Mouse (Mus musculus): Measurements from ENCODE around the gene Gm6760. TPM values are rescaled to one million over a fixed set of nuclear protein-coding genes. Genes with fewer than 3 reads are reported as not detected.

The Gm6760 gene
- polyA plus RNA-seq (2015; fragmentation: Nextera tagmentation; extraction: Ambion mirVana): not detected in 2 replicates

- H3K4me2 ChIP-seq (ENCODE audit: low read length): no peak within 1 kb of the TSS
- H3K4me3 ChIP-seq (replicated peaks; ENCODE audit: low read length): no peak within 1 kb of the TSS
- no peaks in the 10 kb centered on the region for H3K4me1 ChIP-seq (replicated peaks; ENCODE audit: control insufficient read depth, insufficient read depth, low read length)
- H3K9me3 ChIP-seq (ENCODE audit: control insufficient read depth, low read length): no peaks in the 10 kb centered on the region; the same call in 1 of the 2 replicates
- no peaks in the 10 kb centered on the region for H3K27me3 ChIP-seq (replicated peaks; ENCODE audit: control insufficient read depth, insufficient read depth, low read length)
- 80% methylated on average over 2 of the region's 2 CpGs for WGBS
- no peak within 1 kb of the TSS for H3K9ac ChIP-seq (replicated peaks; ENCODE audit: low read depth, low read length)
- no peaks in the 10 kb centered on the region for H3K36me3 ChIP-seq (ENCODE audit: control insufficient read depth, insufficient read depth)
- no peak within 1 kb of the TSS for H3K27ac ChIP-seq (ENCODE audit: low read length)
- no peak for ATAC-seq
Observed at GRCm38 (mm10) chrX:64152098-64152497, at the start of gene Gm6760. Gene Gm6760, minus strand, starts transcription at chrX:64152198.

DNA sequence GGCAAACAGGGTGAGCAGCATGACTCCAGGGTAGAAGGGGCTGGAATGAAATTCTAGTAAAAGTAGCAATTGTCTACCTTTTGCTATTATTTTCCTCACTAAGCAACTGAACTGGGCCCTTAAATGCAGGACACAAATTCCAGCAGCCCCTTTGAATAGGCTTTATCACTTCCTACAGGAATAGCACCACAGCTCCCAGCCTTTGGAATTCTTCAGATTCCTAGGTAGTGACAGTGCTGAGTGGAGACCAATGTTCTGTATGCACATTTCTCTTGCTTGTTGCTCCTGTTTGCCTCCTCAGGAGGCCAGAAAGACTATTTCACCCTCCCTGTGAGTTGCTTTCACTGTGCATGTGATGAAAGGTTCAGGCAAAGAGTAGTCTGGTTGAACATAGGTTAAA, 29.2 kb upstream of the Gm6760 start:
- no peak overlapping the region for H3K4me3 ChIP-seq (replicated peaks; ENCODE audit: low read length)
- no peaks in the 10 kb centered on the region for H3K9me3 ChIP-seq (ENCODE audit: control insufficient read depth, low read length)
- H3K4me2 ChIP-seq (ENCODE audit: low read length): no peak overlapping the region
- H3K36me3 ChIP-seq (ENCODE audit: control insufficient read depth, insufficient read depth): no peaks in the 10 kb centered on the region
- H3K9ac ChIP-seq (replicated peaks; ENCODE audit: low read depth, low read length): no peak overlapping the region
- H3K27ac ChIP-seq (ENCODE audit: low read length): no peak overlapping the region
- no peak for ATAC-seq
- no peaks in the 10 kb centered on the region for H3K4me1 ChIP-seq (replicated peaks; ENCODE audit: control insufficient read depth, insufficient read depth, low read length)
- no peaks in the 10 kb centered on the region for H3K27me3 ChIP-seq (replicated peaks; ENCODE audit: control insufficient read depth, insufficient read depth, low read length)

- no peaks in the 10 kb centered on the region for H3K9me3 ChIP-seq (ENCODE audit: control insufficient read depth, low read length)
- no peak for ATAC-seq
- 89% methylated on average over 11 of the region's 11 CpGs for WGBS
Observed at GRCm38 (mm10) chrX:64173248-64173647, 21.2 kb upstream of the Gm6760 start, which contains the start of gene 3830417A13Rik. Gene 3830417A13Rik, plus strand, starts transcription at chrX:64173548.

More at GRCm38 (mm10) chrX:64173248-64173647, 21.2 kb upstream of the Gm6760 start, which contains the start of gene 3830417A13Rik:
- Histone ChIP-seq H3K27ac (ENCODE audit: low read length) (no peak within 1 kb of the TSS), H3K4me1 (replicated peaks; ENCODE audit: control insufficient read depth, insufficient read depth, low read length) (no peaks in the 10 kb centered on the region), H3K27me3 (replicated peaks; ENCODE audit: control insufficient read depth, insufficient read depth, low read length) (no peaks in the 10 kb centered on the region), H3K4me3 (replicated peaks; ENCODE audit: low read length) (no peak within 1 kb of the TSS), H3K36me3 (ENCODE audit: control insufficient read depth, insufficient read depth) (no peaks in the 10 kb centered on the region), H3K4me2 (ENCODE audit: low read length) (no peak within 1 kb of the TSS), H3K9ac (replicated peaks; ENCODE audit: low read depth, low read length) (no peak within 1 kb of the TSS)

Other genes with a start within 250 kb of the Gm6760 start
- gene 3830417A13Rik, start 21.4 kb upstream of the Gm6760 start, polyA plus RNA-seq (2015; fragmentation: Nextera tagmentation; extraction: Ambion mirVana): not detected in 2 replicates
- 12.9 and 13.7 TPM in 2 replicates for gene Slitrk4, start 124.8 kb upstream of the Gm6760 start, polyA plus RNA-seq (2015; fragmentation: Nextera tagmentation; extraction: Ambion mirVana)